Mouse (Mus musculus): Measurements from ENCODE around the gene Srsf3.

DNA sequence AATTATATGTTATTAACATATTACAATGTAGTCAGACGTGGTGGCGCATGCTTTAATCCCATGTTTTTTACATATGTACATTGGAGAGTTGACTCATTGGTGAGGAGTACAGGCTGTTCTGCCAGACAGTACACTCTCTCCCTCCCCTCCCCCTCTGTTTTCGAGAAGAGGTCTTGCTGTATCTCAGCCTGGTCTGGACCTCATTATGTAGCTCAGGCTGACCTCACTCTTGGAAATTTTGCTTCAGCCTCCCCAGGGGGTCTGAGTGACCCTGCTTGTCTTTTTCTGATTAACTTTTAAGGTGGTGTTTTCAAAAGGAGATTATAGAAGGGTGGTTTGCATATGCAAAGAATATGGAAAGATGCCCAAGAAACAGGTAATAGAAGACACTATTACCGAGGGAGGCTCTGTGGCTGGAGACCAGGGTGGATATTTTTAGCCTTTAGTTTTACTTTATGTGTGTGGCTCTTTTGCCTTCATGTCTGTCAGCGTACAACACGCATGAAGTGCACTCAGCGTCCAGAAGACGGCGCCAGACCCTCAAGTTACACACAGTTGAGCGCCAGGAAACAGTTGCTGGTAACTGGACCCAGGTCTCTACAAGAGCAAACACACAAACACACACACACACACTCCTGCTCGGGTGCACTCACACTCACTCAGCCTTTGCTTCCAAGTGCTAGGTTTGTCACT lies 14.0 kb upstream of the Srsf3 start:
- TF ChIP-seq POLR2A (IDR thresholded peaks at IDR 0.05; ENCODE audit: borderline replicate concordance, control insufficient read depth, low read depth, low read length): no peak
- TF ChIP-seq CTCF (IDR thresholded peaks at IDR 0.05; ENCODE audit: control insufficient read depth, insufficient read depth, low read length): peak; percentile 69

Data from bone marrow, adult 2 months (tissue).